Mouse (Mus musculus) kidney, postnatal 14 days (tissue): ENCODE measurements around the gene Mef2a.
"Not testable (repeated sequence)": the region's sequence is repeated elsewhere in the genome, so short reads cannot be mapped to it uniquely, and the experiment has no call there.

Experiments used
- DNase-seq: peaks from one replicate; pipeline ENCODE4 v3.0.0; 2022; ENCODE audit warnings: mixed read lengths

The Mef2a gene

GRCm38 (mm10) chr7:67369645-67370044 is 3.0 kb downstream of the Mef2a start:
- DNase-seq = no peak

GRCm38 (mm10) chr7:67368394-67368793 is 4.3 kb downstream of the Mef2a start:
- DNase-seq = no peak

DNA sequence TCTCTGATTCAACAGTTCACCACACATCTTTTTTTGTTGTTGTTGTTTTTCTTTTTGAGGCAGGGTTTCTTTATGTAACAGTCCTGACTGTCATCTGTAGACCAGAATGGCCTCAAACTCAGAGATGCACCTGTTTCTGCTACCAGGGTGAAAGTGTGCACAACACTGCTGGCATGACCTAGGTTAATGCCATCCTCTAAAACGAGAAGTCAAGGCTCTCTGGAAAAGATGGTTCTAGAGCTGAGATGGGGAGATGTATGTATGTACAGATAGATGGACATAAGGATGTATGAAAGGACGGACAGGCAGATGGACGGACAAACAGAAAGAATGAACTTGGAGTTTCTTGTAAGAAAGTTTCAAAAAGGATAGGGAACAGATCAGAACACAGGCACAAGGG is 12.1 kb downstream of the Mef2a start:
- no peak for DNase-seq

- no peak for DNase-seq
These were observed 12.8 kb downstream of the Mef2a start for GRCm38 (mm10) chr7:67359863-67360262.

- no peak for DNase-seq
These were observed 16.8 kb downstream of the Mef2a start for GRCm38 (mm10) chr7:67355870-67356269.

DNA sequence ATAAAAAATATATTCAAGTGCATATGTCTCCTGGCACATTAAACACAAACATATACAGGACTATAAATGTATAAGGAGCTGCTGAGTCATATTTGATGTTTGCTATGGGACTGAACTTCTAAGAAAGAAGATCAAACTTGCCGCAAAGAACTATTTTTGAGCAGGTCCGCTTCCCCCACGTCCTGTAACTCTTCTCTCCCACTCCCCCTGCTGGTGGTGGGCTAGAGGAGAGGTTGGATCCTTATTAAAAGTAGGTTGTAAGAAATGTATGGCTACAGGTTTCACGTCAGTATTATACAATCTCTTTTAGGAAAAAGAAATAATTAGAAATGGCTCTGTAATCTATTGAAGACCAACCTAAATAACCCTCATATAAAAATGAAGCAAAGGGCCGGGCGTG is 19.0 kb downstream of the Mef2a start:
- no peak for DNase-seq

DNA sequence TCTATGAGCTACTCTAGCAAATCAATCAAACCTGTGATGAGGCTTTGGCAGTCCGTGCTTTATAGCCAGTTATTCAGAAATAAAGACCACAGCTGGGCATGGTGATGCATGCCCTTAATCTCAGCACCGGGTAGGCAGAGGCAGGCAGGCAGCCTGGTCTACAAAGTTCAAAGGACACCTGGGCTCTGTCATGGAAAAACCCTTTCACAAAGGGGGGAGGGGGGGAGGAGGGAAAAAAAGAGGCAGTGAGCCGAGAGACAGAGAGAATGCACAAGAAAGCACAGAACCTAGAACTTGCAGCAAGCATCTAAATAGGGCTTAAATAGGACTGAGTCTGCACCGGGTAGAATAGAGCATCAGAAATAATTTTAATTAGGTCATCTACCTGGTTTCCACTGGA is 19.7 kb downstream of the Mef2a start:
- no peak for DNase-seq

GRCm38 (mm10) chr7:67344443-67344842 is 28.2 kb downstream of the Mef2a start:
- no peak for DNase-seq

DNA sequence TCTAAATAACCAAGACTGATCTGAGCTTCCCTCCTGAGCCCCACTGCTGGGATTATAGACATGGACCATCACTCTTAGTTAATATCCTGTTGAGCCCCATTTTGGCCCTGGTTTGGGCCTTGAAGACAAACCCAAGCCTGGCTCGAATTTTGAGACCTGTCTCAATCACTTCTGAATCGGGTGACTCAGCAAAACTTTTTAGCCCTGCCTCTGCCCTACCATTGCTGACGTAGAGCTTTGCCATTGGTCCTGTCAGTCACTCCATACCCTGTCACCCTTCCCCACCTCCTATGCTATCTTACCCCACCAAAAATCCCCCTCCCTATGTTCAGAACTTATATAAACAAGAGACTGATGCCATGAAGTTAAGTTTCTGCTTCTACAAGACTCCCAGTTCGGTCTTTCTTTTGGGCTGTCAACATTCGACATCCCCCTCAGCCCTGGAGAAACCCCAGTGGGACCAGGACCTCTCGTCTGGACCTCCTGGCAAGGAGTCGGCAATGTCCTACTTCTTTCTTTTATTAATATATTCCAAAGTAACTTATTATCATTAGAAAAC is 30.5 kb downstream of the Mef2a start:
- DNase-seq = no peak

GRCm38 (mm10) chr7:67320359-67320758 is 52.3 kb downstream of the Mef2a start:
- no peak for DNase-seq

- no peak for DNase-seq
These were observed 54.0 kb downstream of the Mef2a start for GRCm38 (mm10) chr7:67318697-67319096.

GRCm38 (mm10) chr7:67313200-67313599 is 59.5 kb downstream of the Mef2a start:
- no peak for DNase-seq

GRCm38 (mm10) chr7:67310151-67310550 is 62.5 kb downstream of the Mef2a start:
- DNase-seq = no peak

- no peak for DNase-seq
These were observed 64.6 kb downstream of the Mef2a start for GRCm38 (mm10) chr7:67308102-67308501.

DNA sequence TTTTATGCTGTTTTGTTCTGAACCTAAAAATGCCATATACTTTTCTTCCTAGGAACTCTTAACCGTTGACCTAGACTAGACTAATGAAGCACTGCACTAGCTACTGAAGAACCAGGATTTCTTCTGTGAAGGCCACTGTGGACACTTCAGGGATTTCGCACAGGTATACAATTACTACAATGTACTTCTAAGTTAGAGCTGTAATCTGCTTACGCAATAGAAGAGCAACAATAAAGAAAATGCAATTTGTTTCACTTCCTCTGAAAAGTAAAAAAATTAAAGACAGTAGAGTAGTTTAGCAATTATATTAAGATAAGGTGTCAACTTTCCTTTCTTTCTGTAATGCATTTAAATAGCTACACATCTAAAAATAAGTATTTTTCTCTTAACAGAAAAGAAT is 65.6 kb downstream of the Mef2a start:
- no peak for DNase-seq

GRCm38 (mm10) chr7:67304937-67305336 is 67.7 kb downstream of the Mef2a start:
- no peak for DNase-seq

DNA sequence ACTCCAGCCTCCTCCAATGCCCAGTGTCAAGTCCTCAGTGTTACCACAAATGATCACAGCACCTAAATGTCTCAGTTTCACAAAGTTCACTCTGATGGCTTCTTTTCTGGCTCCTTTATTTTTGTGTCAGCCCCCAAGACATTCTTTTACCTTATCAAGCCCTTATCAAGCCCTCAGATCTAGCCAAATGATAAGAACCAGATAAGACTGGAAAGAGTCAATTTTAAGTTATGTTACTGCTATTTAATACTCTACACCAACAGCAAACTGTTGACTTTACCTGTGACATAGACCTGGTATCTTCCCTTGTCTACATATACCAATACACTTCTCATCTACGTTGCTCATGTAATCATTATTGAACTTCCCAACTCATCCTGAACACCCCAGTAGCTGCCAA is 76.2 kb downstream of the Mef2a start:
- no peak for DNase-seq

DNA sequence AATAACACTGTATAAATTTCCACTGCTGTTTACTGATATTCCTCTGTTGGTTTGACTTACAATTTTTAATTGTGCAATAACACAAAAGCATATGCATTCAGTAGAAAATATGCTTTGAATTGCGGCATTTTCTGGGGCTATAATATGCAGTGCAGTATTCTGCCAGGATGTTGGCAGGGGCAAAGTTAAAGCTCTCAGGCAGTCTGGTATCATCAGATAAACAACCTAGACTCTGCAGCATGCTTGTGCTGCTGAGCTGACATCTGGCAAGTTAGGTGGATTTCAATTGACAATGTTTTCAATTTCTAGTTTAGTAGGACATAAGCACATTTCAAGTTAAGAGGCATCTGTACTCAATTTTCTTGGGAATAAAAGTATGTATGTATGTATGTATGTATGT is 81.3 kb downstream of the Mef2a start:
- DNase-seq = no peak

- no peak for DNase-seq
These were observed 85.2 kb downstream of the Mef2a start for GRCm38 (mm10) chr7:67287456-67287855.

GRCm38 (mm10) chr7:67283581-67283980 is 89.1 kb downstream of the Mef2a start:
- no peak for DNase-seq

- DNase-seq = not testable (repeated sequence)
These were observed 102.2 kb downstream of the Mef2a start for GRCm38 (mm10) chr7:67270447-67270846.

DNA sequence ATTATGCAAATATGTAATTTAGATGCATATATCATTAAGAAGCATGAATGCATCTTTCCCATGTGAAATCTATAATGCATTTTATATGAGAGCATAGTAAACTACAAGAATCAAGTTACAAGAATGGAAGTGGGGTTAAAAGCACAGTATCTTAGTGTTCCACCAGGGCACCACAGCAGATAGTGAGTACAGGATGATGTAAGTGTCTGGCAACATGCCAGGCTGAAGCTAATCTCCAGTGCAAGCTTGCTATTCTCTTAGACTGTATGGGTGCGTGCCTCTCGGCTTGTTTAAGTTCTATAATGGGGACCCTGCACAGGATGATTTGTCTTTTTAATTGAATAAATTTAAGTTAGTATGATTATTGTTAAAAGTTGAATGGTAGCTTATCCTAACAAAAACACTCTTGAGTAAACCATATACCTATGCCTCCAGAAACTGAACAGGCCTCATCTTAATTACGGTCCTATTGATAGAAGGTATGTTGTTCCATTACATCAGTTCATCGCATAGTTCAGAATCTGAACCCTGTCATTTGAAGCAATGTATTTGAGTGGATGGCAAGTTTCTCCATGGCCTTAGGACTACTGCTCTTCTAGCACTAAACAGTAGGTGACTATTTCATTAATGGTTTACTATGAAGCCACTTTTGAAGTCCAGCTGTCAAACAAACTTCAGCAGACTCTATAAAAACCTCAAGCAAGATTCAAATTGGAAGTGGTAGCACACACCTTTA is 112.7 kb downstream of the Mef2a start:
- peak; percentile 75 for DNase-seq

GRCm38 (mm10) chr7:67246067-67246466 is 126.6 kb downstream of the Mef2a start:
- DNase-seq = no peak

DNA sequence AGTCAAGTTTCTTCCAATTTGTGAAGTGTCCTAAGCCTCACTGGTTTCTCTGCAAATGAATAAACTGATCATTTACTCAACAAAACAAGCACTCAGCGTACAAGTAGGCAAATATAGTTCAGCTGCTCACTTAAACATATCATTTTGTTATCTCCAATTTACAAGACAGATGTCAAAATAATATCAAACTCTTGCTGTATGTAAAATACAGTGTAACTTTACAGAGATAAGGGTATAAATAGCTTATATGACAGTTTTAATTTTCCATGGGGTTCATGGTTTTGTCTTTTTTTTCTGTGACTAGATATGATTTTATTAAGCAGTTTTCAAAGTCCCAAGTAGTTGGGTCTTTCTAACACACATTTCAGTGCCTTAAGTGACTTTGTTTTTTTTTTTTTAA is 127.4 kb downstream of the Mef2a start:
- no peak for DNase-seq

DNA sequence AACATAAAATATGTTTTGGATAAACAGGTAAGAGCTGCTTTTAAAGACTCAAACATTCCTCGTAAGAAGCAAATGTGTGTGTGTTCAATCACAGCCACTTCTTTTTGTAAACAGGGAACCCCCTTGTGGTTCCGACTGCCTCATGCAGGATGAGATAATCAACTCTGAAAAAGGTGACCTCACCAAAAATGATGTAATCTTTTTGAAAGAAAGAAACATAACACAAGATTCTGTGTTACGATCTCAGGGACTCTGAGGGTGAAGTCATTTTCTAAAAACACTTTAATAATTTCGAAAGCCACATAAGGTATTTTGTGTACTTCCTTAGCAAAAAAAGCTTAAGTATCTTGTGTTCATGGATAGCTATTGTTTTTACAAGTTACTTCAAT is 128.8 kb downstream of the Mef2a start:
- no peak for DNase-seq
